Mouse (Mus musculus) CH12.LX (cell line): Measurements from ENCODE around the gene Pusl1. TPM values are rescaled to one million over a fixed set of nuclear protein-coding genes. Genes with fewer than 3 reads are reported as not detected.
A peak's percentile ranks its signal among the peaks of the same experiment; 100 is the strongest.

Source experiments
- DNase-seq: peaks from one replicate; pipeline ENCODE4 v3.0.0-alpha.2; 2013; ENCODE audit errors: extremely low read depth
- H3K27ac ChIP-seq: 2 replicates; pipeline ENCODE4 v1.5.1; 2012; ENCODE audit warnings: low read depth, mild to moderate bottlenecking, control low read depth, moderate library complexity; ENCODE audit not compliant: insufficient read depth
- H3K27me3 ChIP-seq: replicated peaks from 2 replicates; pipeline ENCODE3; 2012; ENCODE audit warnings: inconsistent platforms
- H3K36me3 ChIP-seq, 2 experiments: replicated peaks in 1 of 2; 2 replicates each; pipeline versions ENCODE3 to v1.6.1; 2012; ENCODE audit warnings: inconsistent platforms in 1 of 2, low read length in 1 of 2, mild to moderate bottlenecking in 1 of 2, mixed read lengths in 1 of 2, moderate library complexity in 1 of 2; ENCODE audit not compliant: control insufficient read depth in 1 of 2, insufficient read depth in 1 of 2
- H3K4me1 ChIP-seq, 2 experiments: 2 replicates each; pipeline ENCODE4 v1.6.1; 2012; ENCODE audit warnings: inconsistent platforms in 1 of 2, moderate library complexity in 1 of 2; ENCODE audit not compliant: insufficient read depth in 2 of 2, control insufficient read depth in 1 of 2
- H3K4me2 ChIP-seq: 2 replicates; pipeline ENCODE4 v1.6.1; 2012; ENCODE audit warnings: low read depth, mild to moderate bottlenecking, control low read depth; ENCODE audit not compliant: poor library complexity, insufficient read depth, severe bottlenecking
- H3K4me3 ChIP-seq, 3 experiments: fragments of 150-350 bp in 1 of 3; sonication (generic) in 1 of 3; replicated peaks in 1 of 3; 2 replicates each; pipeline versions ENCODE3 to v1.5.1; 2011 to 2012; ENCODE audit warnings: low read depth in 2 of 3, low read length in 2 of 3, mild to moderate bottlenecking in 2 of 3, moderate library complexity in 2 of 3, control low read depth in 1 of 3, improper control_type of control experiment in 1 of 3, inconsistent platforms in 1 of 3, mixed read lengths in 1 of 3; ENCODE audit not compliant: poor library complexity in 1 of 3
- H3K79me2 ChIP-seq: replicated peaks from 2 replicates; pipeline ENCODE4 v1.6.1; 2012; ENCODE audit warnings: mild to moderate bottlenecking, moderate library complexity; ENCODE audit not compliant: control insufficient read depth, poor library complexity, insufficient read depth, severe bottlenecking; ENCODE audit errors: extremely low read depth
- H3K9ac ChIP-seq: 2 replicates; pipeline ENCODE4 v1.6.1; 2012; ENCODE audit warnings: low read depth, mild to moderate bottlenecking, control low read depth, moderate library complexity; ENCODE audit not compliant: insufficient read depth
- H3K9me3 ChIP-seq: replicated peaks from 2 replicates; pipeline ENCODE3; 2012; ENCODE audit warnings: low read length, inconsistent platforms, mixed read lengths
- BHLHE40 ChIP-seq: IDR thresholded peaks from 2 replicates; pipeline ENCODE4 v1.6.1; 2011; ENCODE audit warnings: mild to moderate bottlenecking, low read depth, low read length, improper control_type of control experiment
- CHD1 ChIP-seq: IDR thresholded peaks from 2 replicates; pipeline ENCODE4 v1.6.1; 2012; ENCODE audit warnings: low read depth, low read length, improper control_type of control experiment, inconsistent platforms
- CHD2 ChIP-seq: IDR thresholded peaks from 2 replicates; pipeline ENCODE4 v1.6.1; 2011; ENCODE audit warnings: low read length, improper control_type of control experiment
- CTCF ChIP-seq, 2 experiments: IDR thresholded peaks in 1 of 2; conservative IDR thresholded peaks in 1 of 2; 2 replicates each; pipeline ENCODE4 v1.5.1; 2011 to 2012; ENCODE audit warnings: low read depth in 2 of 2, low read length in 2 of 2, improper control_type of control experiment in 1 of 2, inconsistent platforms in 1 of 2, mild to moderate bottlenecking in 1 of 2, moderate library complexity in 1 of 2
- E2F4 ChIP-seq: IDR thresholded peaks from 2 replicates; pipeline ENCODE4 v1.6.1; 2011; ENCODE audit warnings: low read depth, low read length, improper control_type of control experiment; ENCODE audit not compliant: insufficient replicate concordance
- ELF1 ChIP-seq: IDR thresholded peaks from 2 replicates; pipeline ENCODE4 v1.6.1; 2014; ENCODE audit warnings: low read depth, mild to moderate bottlenecking, inconsistent platforms, low read length, improper control_type of control experiment
- EP300 ChIP-seq: IDR thresholded peaks from 2 replicates; pipeline ENCODE4 v1.6.1; 2011; ENCODE audit warnings: low read length, improper control_type of control experiment
- ETS1 ChIP-seq: conservative IDR thresholded peaks from 2 replicates; pipeline ENCODE4 v1.6.1; 2012; ENCODE audit warnings: low read depth, mild to moderate bottlenecking, inconsistent platforms, low read length, improper control_type of control experiment, moderate library complexity
- GABPA ChIP-seq: IDR thresholded peaks from 2 replicates; pipeline ENCODE4 v1.6.1; 2012; ENCODE audit warnings: low read depth, low read length, improper control_type of control experiment, inconsistent platforms; ENCODE audit not compliant: insufficient replicate concordance
- HCFC1 ChIP-seq: IDR thresholded peaks from 2 replicates; pipeline ENCODE4 v1.6.1; 2012; ENCODE audit warnings: low read depth, mild to moderate bottlenecking, inconsistent platforms, low read length, improper control_type of control experiment
- IRF4 ChIP-seq: IDR thresholded peaks from 2 replicates; pipeline ENCODE4 v1.6.1; 2014; ENCODE audit warnings: low read depth, mild to moderate bottlenecking, inconsistent platforms, low read length, improper control_type of control experiment
- JUN ChIP-seq: IDR thresholded peaks from 2 replicates; pipeline ENCODE4 v1.6.1; 2011; ENCODE audit warnings: low read depth, mild to moderate bottlenecking, low read length, improper control_type of control experiment, moderate library complexity; ENCODE audit not compliant: insufficient read depth
- JUND ChIP-seq: conservative IDR thresholded peaks from 2 replicates; pipeline ENCODE4 v1.6.1; 2011; ENCODE audit warnings: low read depth, low read length, improper control_type of control experiment
- KAT2A ChIP-seq: IDR thresholded peaks from 2 replicates; pipeline ENCODE4 v1.6.1; 2012; ENCODE audit warnings: low read length, improper control_type of control experiment, inconsistent platforms; ENCODE audit not compliant: insufficient replicate concordance
- MAFK ChIP-seq: IDR thresholded peaks from 2 replicates; pipeline ENCODE4 v1.6.1; 2011; ENCODE audit warnings: low read length, improper control_type of control experiment; ENCODE audit not compliant: insufficient replicate concordance
- MAX ChIP-seq: IDR thresholded peaks from 2 replicates; pipeline ENCODE4 v1.6.1; 2011; ENCODE audit warnings: low read length, improper control_type of control experiment
- MAZ ChIP-seq: IDR thresholded peaks from 2 replicates; pipeline ENCODE4 v1.6.1; 2012; ENCODE audit warnings: low read depth, mild to moderate bottlenecking, inconsistent platforms, low read length, improper control_type of control experiment, moderate library complexity
- MEF2A ChIP-seq: IDR thresholded peaks from 2 replicates; pipeline ENCODE4 v1.6.1; 2014; ENCODE audit warnings: low read depth, mild to moderate bottlenecking, inconsistent platforms, low read length, improper control_type of control experiment, borderline replicate concordance
- MXI1 ChIP-seq: IDR thresholded peaks from 2 replicates; pipeline ENCODE4 v1.6.1; 2011; ENCODE audit warnings: mild to moderate bottlenecking, low read depth, low read length, improper control_type of control experiment
- MYC ChIP-seq: IDR thresholded peaks from 2 replicates; pipeline ENCODE4 v1.6.1; 2011; ENCODE audit warnings: low read depth, mild to moderate bottlenecking, improper control_type of control experiment, low read length
- NELFE ChIP-seq: IDR thresholded peaks from 2 replicates; pipeline ENCODE4 v1.6.1; 2011; ENCODE audit warnings: low read depth, low read length, improper control_type of control experiment
- NRF1 ChIP-seq: IDR thresholded peaks from 2 replicates; pipeline ENCODE4 v1.6.1; 2014; ENCODE audit warnings: low read depth, mild to moderate bottlenecking, inconsistent platforms, low read length, improper control_type of control experiment, moderate library complexity
- PAX5 ChIP-seq: IDR thresholded peaks from 2 replicates; pipeline ENCODE4 v1.6.1; 2012; ENCODE audit warnings: low read length, inconsistent platforms, mixed read lengths
- POLR2A ChIP-seq: IDR thresholded peaks from 2 replicates; pipeline ENCODE4 v1.6.1; 2011; ENCODE audit warnings: low read depth, mild to moderate bottlenecking, improper control_type of control experiment, low read length
- POLR2AphosphoS2 ChIP-seq: IDR thresholded peaks from 2 replicates; pipeline ENCODE4 v1.6.1; 2011; ENCODE audit warnings: low read depth, low read length, improper control_type of control experiment
- RAD21 ChIP-seq: IDR thresholded peaks from 2 replicates; pipeline ENCODE4 v1.6.1; 2011; ENCODE audit warnings: low read depth, mild to moderate bottlenecking, low read length, improper control_type of control experiment, moderate library complexity
- RCOR1 ChIP-seq: conservative IDR thresholded peaks from 2 replicates; pipeline ENCODE4 v1.6.1; 2012; ENCODE audit warnings: low read depth, mild to moderate bottlenecking, inconsistent platforms, low read length, improper control_type of control experiment
- SIN3A ChIP-seq: IDR thresholded peaks from 2 replicates; pipeline ENCODE4 v1.6.1; 2012; ENCODE audit warnings: low read length, improper control_type of control experiment, inconsistent platforms
- SMC3 ChIP-seq: IDR thresholded peaks from 2 replicates; pipeline ENCODE4 v1.6.1; 2011; ENCODE audit warnings: low read depth, low read length, improper control_type of control experiment
- TBP ChIP-seq: conservative IDR thresholded peaks from 2 replicates; pipeline ENCODE4 v1.6.1; 2011; ENCODE audit warnings: low read depth, low read length, improper control_type of control experiment
- TCF12 ChIP-seq: IDR thresholded peaks from 2 replicates; pipeline ENCODE4 v1.6.1; 2014; ENCODE audit warnings: low read depth, mild to moderate bottlenecking, inconsistent platforms, low read length, improper control_type of control experiment
- UBTF ChIP-seq: IDR thresholded peaks from 2 replicates; pipeline ENCODE4 v1.6.1; 2012; ENCODE audit warnings: low read depth, mild to moderate bottlenecking, inconsistent platforms, low read length, improper control_type of control experiment, moderate library complexity
- USF1 ChIP-seq: IDR thresholded peaks from 2 replicates; pipeline ENCODE4 v1.6.1; 2014; ENCODE audit warnings: low read depth, mild to moderate bottlenecking, inconsistent platforms, low read length, improper control_type of control experiment
- USF2 ChIP-seq: conservative IDR thresholded peaks from 2 replicates; pipeline ENCODE4 v1.6.1; 2011; ENCODE audit warnings: low read depth, low read length, improper control_type of control experiment
- ZC3H11A ChIP-seq: IDR thresholded peaks from 2 replicates; pipeline ENCODE4 v1.6.1; 2012; ENCODE audit warnings: low read depth, mild to moderate bottlenecking, inconsistent platforms, low read length, improper control_type of control experiment
- ZKSCAN1 ChIP-seq: IDR thresholded peaks from 2 replicates; pipeline ENCODE4 v1.6.1; 2012; ENCODE audit warnings: low read depth, inconsistent platforms, low read length, improper control_type of control experiment, borderline replicate concordance
- ZMIZ1 ChIP-seq: IDR thresholded peaks from 2 replicates; pipeline ENCODE4 v1.6.1; 2012; ENCODE audit warnings: low read depth, mild to moderate bottlenecking, inconsistent platforms, low read length, improper control_type of control experiment
- ZNF384 ChIP-seq: IDR thresholded peaks from 2 replicates; pipeline ENCODE4 v1.6.1; 2012; ENCODE audit warnings: low read depth, low read length, improper control_type of control experiment, inconsistent platforms
- dilution Hi-C: fragments of 300-500 bp; cut with MboI; formaldehyde crosslinking; loops from 2 replicates; pipeline ENCODE4 v1.14.3; 2020; ENCODE audit warnings: low sequenced_read_pairs; ENCODE audit not compliant: extremely low pct_unique_long_range_greater_than_20kb, extremely low pct_ligation_motif_present
- in situ Hi-C: fragments of 300-500 bp; cut with MboI; formaldehyde crosslinking; loops from 3 replicates; pipeline ENCODE4 v1.14.3; 2019; ENCODE audit warnings: low sequenced_read_pairs, low pct_ligation_motif_present, low pct_unique_long_range_greater_than_20kb, mixed read lengths
- polyA plus RNA-seq: library from polyadenylated mRNA; unstranded; fragments of >175 nt; gene quantifications from 2 replicates; pipeline ENCODE4 v1.2.1, GENCODE M21; 2012; ENCODE audit warnings: low read depth; ENCODE audit not compliant: insufficient read length
- total RNA-seq, 2 experiments: library from RNA; depleted of rRNA; stranded (reverse); fragments of 300-350 nt in 1 of 2; fragments of >200 nt in 1 of 2; gene quantifications; 2 replicates each; pipeline ENCODE4 v1.2.3; 2012 to 2014

Gene Pusl1
- total and polyA plus RNA-seq, 3 experiments: 32.1 to 45.7 (median 37.5) TPM

DNA sequence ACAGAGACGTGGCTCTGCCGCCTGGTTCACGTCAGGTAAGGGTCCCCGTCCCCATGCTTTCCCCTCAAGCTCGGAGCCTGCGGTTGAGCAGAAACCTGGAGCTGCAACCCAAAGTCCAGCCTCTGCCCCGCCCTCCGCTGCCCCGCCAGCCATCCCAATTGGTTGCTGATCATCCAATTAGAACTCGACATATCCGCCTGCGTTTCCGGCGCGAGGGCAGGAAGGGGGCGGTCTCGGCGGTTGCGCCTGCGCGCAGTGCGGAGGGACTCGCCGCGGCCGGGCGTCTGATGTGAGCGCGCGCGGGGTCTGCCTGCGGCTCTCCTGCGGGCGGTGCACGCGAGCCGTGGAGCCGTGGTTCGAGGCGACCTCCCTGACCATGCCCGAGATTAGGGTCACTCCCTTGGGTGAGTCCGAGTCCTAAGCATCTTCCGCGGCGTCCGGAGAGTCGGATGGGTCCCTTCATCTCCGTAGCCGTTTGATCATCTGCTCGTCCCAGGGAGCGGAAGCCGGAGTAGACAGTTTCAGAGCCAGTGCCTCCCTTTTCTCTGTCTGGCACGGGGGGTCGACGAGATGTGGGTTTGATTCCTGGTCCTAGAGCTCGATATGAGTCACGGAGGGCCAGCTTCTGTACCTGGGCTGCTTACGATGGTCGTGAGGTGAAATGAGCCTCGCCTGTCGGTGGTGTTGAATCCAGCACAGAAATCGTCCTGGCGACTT, 22.1 kb downstream of the Pusl1 start, which contains the start of the genes Cptp and Ints11:
Gene Cptp (minus strand): TSS at position 124 of the 717 bp plus-strand sequence.
Gene Ints11 (plus strand): TSS at position 230 of the 717 bp plus-strand sequence.
- DNase-seq: peak; percentile 94
- H3K9me3 ChIP-seq: no peaks in the 10 kb centered on the region
- peaks cover 55 to 64% of the 10 kb centered on the region in 2 experiments for H3K36me3 ChIP-seq
- H3K27me3 ChIP-seq: no peaks in the 10 kb centered on the region
- H3K27ac ChIP-seq: peak within 1 kb of the TSS; percentile 5; the same call in 1 of the 2 replicates
- peaks cover 31% of the 10 kb centered on the region for H3K79me2 ChIP-seq
- H3K4me1 ChIP-seq: peaks cover 26 to 36% of the 10 kb centered on the region in 2 experiments
- peak; percentile 53; the same call in 1 of the 2 replicates for TF ChIP-seq CHD2
- TF ChIP-seq POLR2AphosphoS2: peak; percentile 83
- peak; percentile 29; the same call in 1 of the 2 replicates for TF ChIP-seq IRF4
- peak; percentile 80 for TF ChIP-seq ELF1
- TF ChIP-seq CHD1: no peak
- TF ChIP-seq E2F4: no peak
- TF ChIP-seq POLR2A: peak; percentile 90
- TF ChIP-seq UBTF: no peak
- TF ChIP-seq ZMIZ1: peak; percentile 81
- TF ChIP-seq CTCF (conservative IDR thresholded peaks at IDR 0.05 in 1 of 2, IDR thresholded peaks at IDR 0.05 in 1 of 2; ENCODE audit: low read depth in 2 of 2, low read length in 2 of 2): peak in 1 of 2 experiments; percentile 36; a peak in 2 of 4 replicates
- TF ChIP-seq USF1: no peak
- no peak for TF ChIP-seq JUND
- peak; percentile 71; the same call in 1 of the 2 replicates for TF ChIP-seq KAT2A
- 0 out of 2 replicates have a peak, but pooled peaks have one; percentile 16 for TF ChIP-seq TBP
- peak; percentile 67; the same call in 1 of the 2 replicates for TF ChIP-seq MYC
- no peak for TF ChIP-seq ZKSCAN1
- no peak for TF ChIP-seq MAZ
- TF ChIP-seq PAX5: no peak
- no peak for TF ChIP-seq MAFK
- peak; percentile 77 for TF ChIP-seq MXI1
- TF ChIP-seq ZNF384: no peak
- TF ChIP-seq EP300: no peak
- no peak for TF ChIP-seq RCOR1
- peak; percentile 94 for TF ChIP-seq NRF1
- peak; percentile 84 for TF ChIP-seq SIN3A
- TF ChIP-seq BHLHE40: peak; percentile 34; the same call in 1 of the 2 replicates
- no peak for TF ChIP-seq USF2
- TF ChIP-seq ETS1: no peak
- TF ChIP-seq RAD21: peak; percentile 19
- no peak for TF ChIP-seq ZC3H11A
- no peak for TF ChIP-seq MAX
- TF ChIP-seq JUN: no peak
- TF ChIP-seq HCFC1: peak; percentile 80
- TF ChIP-seq NELFE: peak; percentile 95
- TF ChIP-seq MEF2A: no peak
- TF ChIP-seq TCF12: peak; percentile 86
- no peak for TF ChIP-seq GABPA
- TF ChIP-seq SMC3: peak; percentile 18
- H3K4me3 ChIP-seq: peak within 1 kb of the TSS; percentile 85 to 93 (median 88)
- peak within 1 kb of the TSS; percentile 84 for H3K9ac ChIP-seq
- H3K4me2 ChIP-seq: peak within 1 kb of the TSS; percentile 94
- dilution Hi-C loops: no loop called here
- in situ Hi-C loops: no loop called here
